Mouse (Mus musculus): ENCODE measurements at regions not wholly inside any gene's neighbourhood (a gene's known extent, or its start where the extent isn't known, plus 50 kb on each side); places are given as distances from the start of the nearest gene placed in this dataset.

DNA sequence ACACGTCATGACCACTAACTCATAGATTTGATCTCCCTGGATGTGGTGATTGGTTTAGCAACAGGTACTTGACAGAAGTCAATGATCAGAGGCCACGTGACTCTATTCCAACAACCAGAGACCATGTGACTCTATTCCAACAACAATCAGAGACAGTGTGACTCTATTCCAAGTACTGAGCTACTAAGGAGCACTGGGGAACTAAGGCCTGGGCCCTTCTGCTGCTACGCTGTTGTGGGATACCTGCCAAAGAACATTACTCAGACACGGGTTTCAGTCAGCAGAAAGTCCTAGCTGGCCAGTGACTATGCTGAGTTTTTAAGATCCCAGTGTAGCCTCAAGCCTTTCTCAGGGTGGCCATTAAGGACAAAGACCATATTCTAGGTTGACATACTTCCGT, 66.3 kb upstream of the Smndc1 start:
- TF ChIP-seq CTCF (IDR thresholded peaks at IDR 0.05 in 2 of 3, conservative IDR thresholded peaks at IDR 0.05 in 1 of 3; ENCODE audit: control insufficient read depth in 1 of 3, insufficient read depth in 1 of 3, low read depth in 2 of 3, low read length in 3 of 3, poor library complexity in 1 of 3, severe bottlenecking in 1 of 3) (no peak), USF1 (IDR thresholded peaks at IDR 0.05; ENCODE audit: low read depth, low read length) (peak; percentile 28; the same call in 1 of the 2 replicates), ZKSCAN1 (IDR thresholded peaks at IDR 0.05; ENCODE audit: low read depth, low read length) (no peak), MAFK (IDR thresholded peaks at IDR 0.05; ENCODE audit: borderline replicate concordance, low read depth, low read length) (no peak), TBP (IDR thresholded peaks at IDR 0.05; ENCODE audit: low read depth, low read length) (no peak), GATA1 (IDR thresholded peaks at IDR 0.05; ENCODE audit: low read depth, low read length) (no peak), POLR2A (IDR thresholded peaks at IDR 0.05; ENCODE audit: control insufficient read depth in 1 of 2, insufficient read depth in 1 of 2, low read depth in 1 of 2, low read length in 2 of 2, poor library complexity in 1 of 2) (no peak)
